Mouse (Mus musculus) thymus, adult 2 months (tissue): ENCODE measurements around the gene Mn1.

Experiments
- CTCF ChIP-seq: fragments of 200-500 bp; IDR thresholded peaks from 2 replicates; pipeline ENCODE4 v1.5.1; 2012; ENCODE audit warnings: mild to moderate bottlenecking, control low read depth, low read length, moderate library complexity, borderline replicate concordance; ENCODE audit not compliant: control insufficient read depth, poor library complexity, insufficient read depth; ENCODE audit errors: extremely low read depth
- POLR2A ChIP-seq: fragments of 200-500 bp; IDR thresholded peaks from 2 replicates; pipeline ENCODE4 v1.6.1; 2012; ENCODE audit warnings: mild to moderate bottlenecking, low read length, control low read depth, moderate library complexity; ENCODE audit not compliant: control insufficient read depth, poor library complexity, insufficient read depth; ENCODE audit errors: extremely low read depth

- no peak for TF ChIP-seq CTCF
- TF ChIP-seq POLR2A: no peak
Measured at GRCm38 (mm10) chr5:111490599-111490998, 73.4 kb downstream of the Mn1 start.
